Mouse (Mus musculus): ENCODE results near the gene Stxbp2. TPM values are rescaled to one million over a fixed set of nuclear protein-coding genes. Genes with fewer than 3 reads are reported as not detected.
A peak's percentile ranks its signal among the peaks of the same experiment; 100 is the strongest.

The Stxbp2 gene
- polyA plus RNA-seq, 1 experiment from 2014 or later = 29.3 TPM

GRCm38 (mm10) chr8:3606593-3606992, 24.2 kb upstream of the Stxbp2 start:
- ATAC-seq (ENCODE audit: low FRiP score) = no peak
- Histone ChIP-seq H3K4me2 (no peak overlapping the region), H3K36me3 (replicated peaks) (peaks cover 95% of the 10 kb centered on the region), H3K4me3 (replicated peaks) (no peak overlapping the region), H3K27me3 (no peaks in the 10 kb centered on the region), H3K4me1 (no peaks in the 10 kb centered on the region), H3K27ac (no peak overlapping the region), H3K9me3 (no peaks in the 10 kb centered on the region), H3K9ac (no peak overlapping the region)
- 90% methylated on average over 16 of the region's 16 CpGs for WGBS

- Histone ChIP-seq H3K4me1 (no peaks in the 10 kb centered on the region), H3K4me2 (no peak overlapping the region), H3K27ac (no peak overlapping the region), H3K9ac (no peak overlapping the region), H3K27me3 (no peaks in the 10 kb centered on the region), H3K4me3 (replicated peaks) (no peak overlapping the region), H3K36me3 (replicated peaks) (peaks cover 95% of the 10 kb centered on the region), H3K9me3 (no peaks in the 10 kb centered on the region)
- 88% methylated on average over 7 of the region's 7 CpGs for WGBS
- ATAC-seq (ENCODE audit: low FRiP score) = no peak
These were observed 22.9 kb upstream of the Stxbp2 start for GRCm38 (mm10) chr8:3607822-3608221.

- Histone ChIP-seq H3K4me2 (no peak overlapping the region), H3K27me3 (no peaks in the 10 kb centered on the region), H3K4me3 (replicated peaks) (no peak overlapping the region), H3K4me1 (no peaks in the 10 kb centered on the region), H3K27ac (no peak overlapping the region), H3K36me3 (replicated peaks) (peaks cover 95% of the 10 kb centered on the region), H3K9ac (no peak overlapping the region), H3K9me3 (no peaks in the 10 kb centered on the region)
- WGBS = 90% methylated on average over 12 of the region's 12 CpGs
- ATAC-seq (ENCODE audit: low FRiP score) = no peak
These were observed 21.5 kb upstream of the Stxbp2 start for GRCm38 (mm10) chr8:3609046-3609815.

- no peaks in the 10 kb centered on the region for H3K27me3 ChIP-seq
- H3K4me1 ChIP-seq = no peaks in the 10 kb centered on the region
- H3K27ac ChIP-seq = no peak overlapping the region
- no peak for ATAC-seq (ENCODE audit: low FRiP score)
- no peak overlapping the region for H3K4me2 ChIP-seq
- peaks cover 95% of the 10 kb centered on the region for H3K36me3 ChIP-seq (replicated peaks)
- no peaks in the 10 kb centered on the region for H3K9me3 ChIP-seq
- WGBS = 84% methylated on average over 6 of the region's 6 CpGs
- H3K4me3 ChIP-seq (replicated peaks) = no peak overlapping the region
- no peak overlapping the region for H3K9ac ChIP-seq
These were observed 21.0 kb upstream of the Stxbp2 start for GRCm38 (mm10) chr8:3609816-3610150.

GRCm38 (mm10) chr8:3621199-3621970, 9.4 kb upstream of the Stxbp2 start, which contains the start of the genes Xab2 and Pet100:
Gene Xab2 (minus strand): TSS chr8:3621316.
Gene Pet100 (plus strand): TSS chr8:3621548.
- peaks cover 23% of the 10 kb centered on the region for H3K4me1 ChIP-seq
- peaks cover 21% of the 10 kb centered on the region for H3K36me3 ChIP-seq (replicated peaks)
- H3K9me3 ChIP-seq = no peaks in the 10 kb centered on the region
- under 1% methylated on average over 37 of the region's 37 CpGs for WGBS
- H3K27me3 ChIP-seq = no peaks in the 10 kb centered on the region
- H3K27ac ChIP-seq = no peak within 1 kb of the TSS
- peak; percentile 98 for ATAC-seq (ENCODE audit: low FRiP score)
- peak within 1 kb of the TSS; percentile 85 for H3K4me3 ChIP-seq (replicated peaks)
- peak within 1 kb of the TSS; percentile 76 for H3K9ac ChIP-seq
- H3K4me2 ChIP-seq = peak within 1 kb of the TSS; percentile 87

- Histone ChIP-seq H3K4me1 (peaks cover 23% of the 10 kb centered on the region), H3K36me3 (replicated peaks) (peaks cover 16% of the 10 kb centered on the region), H3K9ac (peak overlapping the region; percentile 68), H3K4me3 (replicated peaks) (peak overlapping the region; percentile 85), H3K27me3 (no peaks in the 10 kb centered on the region), H3K27ac (no peak overlapping the region), H3K4me2 (peak overlapping the region; percentile 61), H3K9me3 (no peaks in the 10 kb centered on the region)
- no peak for ATAC-seq (ENCODE audit: low FRiP score)
- WGBS = 70% methylated on average over 8 of the region's 8 CpGs
These were observed 8.6 kb upstream of the Stxbp2 start for GRCm38 (mm10) chr8:3622119-3622518.

GRCm38 (mm10) chr8:3625445-3625844, 5.3 kb upstream of the Stxbp2 start, which contains the start of gene Pcp2:
Gene Pcp2 (minus strand): TSS chr8:3625545.
- no peak for ATAC-seq (ENCODE audit: low FRiP score)
- Histone ChIP-seq H3K9ac (no peak within 1 kb of the TSS), H3K4me2 (no peak within 1 kb of the TSS), H3K4me3 (replicated peaks) (no peak within 1 kb of the TSS), H3K4me1 (peaks cover 11% of the 10 kb centered on the region), H3K36me3 (replicated peaks) (no peaks in the 10 kb centered on the region), H3K9me3 (no peaks in the 10 kb centered on the region), H3K27ac (no peak within 1 kb of the TSS), H3K27me3 (peaks cover 20% of the 10 kb centered on the region)
- WGBS = 75% methylated on average over 1 of the region's 1 CpGs

GRCm38 (mm10) chr8:3626971-3627370, 3.8 kb upstream of the Stxbp2 start:
- no peak overlapping the region for H3K4me3 ChIP-seq (replicated peaks)
- H3K27me3 ChIP-seq = peaks cover 20% of the 10 kb centered on the region
- H3K36me3 ChIP-seq (replicated peaks) = no peaks in the 10 kb centered on the region
- H3K27ac ChIP-seq = no peak overlapping the region
- no peaks in the 10 kb centered on the region for H3K9me3 ChIP-seq
- H3K9ac ChIP-seq = no peak overlapping the region
- WGBS = 68% methylated on average over 5 of the region's 5 CpGs
- H3K4me2 ChIP-seq = no peak overlapping the region
- H3K4me1 ChIP-seq = peaks cover 15% of the 10 kb centered on the region
- ATAC-seq (ENCODE audit: low FRiP score) = no peak

- ATAC-seq (ENCODE audit: low FRiP score) = 0 out of 2 replicates have a peak, but pooled peaks have one; percentile 37
- WGBS = 36% methylated on average over 5 of the region's 5 CpGs
These were observed 2.7 kb upstream of the Stxbp2 start for GRCm38 (mm10) chr8:3628014-3628413.

GRCm38 (mm10) chr8:3631478-3631875, 722 bp downstream of the Stxbp2 start:
- peak overlapping the region; percentile 77 for H3K4me2 ChIP-seq
- ATAC-seq (ENCODE audit: low FRiP score) = peak; percentile 15; the same call in 1 of the 2 replicates
- H3K4me1 ChIP-seq = peaks cover 9% of the 10 kb centered on the region
- H3K36me3 ChIP-seq (replicated peaks) = no peaks in the 10 kb centered on the region
- H3K27me3 ChIP-seq = peaks cover 20% of the 10 kb centered on the region
- H3K9me3 ChIP-seq = no peaks in the 10 kb centered on the region
- peak overlapping the region; percentile 56; the same call in 1 of the 2 replicates for H3K9ac ChIP-seq
- peak overlapping the region; percentile 57 for H3K4me3 ChIP-seq (replicated peaks)
- no peak overlapping the region for H3K27ac ChIP-seq
- 25% methylated on average over 8 of the region's 8 CpGs for WGBS

More at GRCm38 (mm10) chr8:3628014-3628413, 2.7 kb upstream of the Stxbp2 start:
- H3K27me3 ChIP-seq = peaks cover 20% of the 10 kb centered on the region
- no peaks in the 10 kb centered on the region for H3K36me3 ChIP-seq (replicated peaks)
- H3K4me1 ChIP-seq = peaks cover 9% of the 10 kb centered on the region
- H3K9ac ChIP-seq = no peak overlapping the region
- H3K4me3 ChIP-seq (replicated peaks) = no peak overlapping the region
- no peaks in the 10 kb centered on the region for H3K9me3 ChIP-seq
- H3K27ac ChIP-seq = no peak overlapping the region
- H3K4me2 ChIP-seq = no peak overlapping the region

- Histone ChIP-seq H3K36me3 (replicated peaks) (no peaks in the 10 kb centered on the region), H3K9ac (no peak overlapping the region), H3K4me2 (no peak overlapping the region), H3K4me3 (replicated peaks) (no peak overlapping the region), H3K9me3 (no peaks in the 10 kb centered on the region), H3K4me1 (no peaks in the 10 kb centered on the region), H3K27me3 (no peaks in the 10 kb centered on the region), H3K27ac (no peak overlapping the region)
- 31% methylated on average over 5 of the region's 5 CpGs for WGBS
- ATAC-seq (ENCODE audit: low FRiP score) = no peak
These were observed 15.0 kb downstream of the Stxbp2 start for GRCm38 (mm10) chr8:3645804-3646203.

- ATAC-seq (ENCODE audit: low FRiP score) = no peak
- Histone ChIP-seq H3K9me3 (no peaks in the 10 kb centered on the region), H3K4me1 (no peaks in the 10 kb centered on the region), H3K27ac (no peak overlapping the region), H3K36me3 (replicated peaks) (no peaks in the 10 kb centered on the region), H3K4me3 (replicated peaks) (no peak overlapping the region), H3K27me3 (no peaks in the 10 kb centered on the region), H3K9ac (no peak overlapping the region), H3K4me2 (no peak overlapping the region)
- 83% methylated on average over 6 of the region's 6 CpGs for WGBS
These were observed 16.2 kb downstream of the Stxbp2 start for GRCm38 (mm10) chr8:3646824-3647531.

Measured in forebrain, embryonic 12.5 days (tissue).